Mouse (Mus musculus) kidney, postnatal 14 days (tissue): ENCODE measurements around the gene Gm20683.
"Not testable (repeated sequence)": the region's sequence is repeated elsewhere in the genome, so short reads cannot be mapped to it uniquely, and the experiment has no call there.

Experiments used
- DNase-seq: peaks from one replicate; pipeline ENCODE4 v3.0.0; 2022; ENCODE audit warnings: mixed read lengths

Gene Gm20683

GRCm38 (mm10) chr17:25873405-25874147 is 32.0 kb upstream of the Gm20683 start:
- DNase-seq: no peak

- DNase-seq: no peak
Measured at GRCm38 (mm10) chr17:25872676-25873075, 31.1 kb upstream of the Gm20683 start.

- not testable (repeated sequence) for DNase-seq
Measured at GRCm38 (mm10) chr17:25871566-25871965, 30.0 kb upstream of the Gm20683 start.

GRCm38 (mm10) chr17:25869954-25870353 is 28.4 kb upstream of the Gm20683 start:
- no peak for DNase-seq

- no peak for DNase-seq
Measured at GRCm38 (mm10) chr17:25869498-25869897, 27.9 kb upstream of the Gm20683 start.

- peak; percentile 92 for DNase-seq
Measured at GRCm38 (mm10) chr17:25868601-25869191, 27.1 kb upstream of the Gm20683 start, which contains the start of gene Mcrip2. Gene Mcrip2 (minus strand): TSS chr17:25868764.

GRCm38 (mm10) chr17:25867836-25868600 is 26.5 kb upstream of the Gm20683 start:
- peak; percentile 80 for DNase-seq

GRCm38 (mm10) chr17:25867509-25867835 is 25.9 kb upstream of the Gm20683 start:
- DNase-seq: no peak

- DNase-seq: peak; percentile 52
Measured at GRCm38 (mm10) chr17:25866172-25866571, 24.6 kb upstream of the Gm20683 start.

GRCm38 (mm10) chr17:25865288-25865687 is 23.7 kb upstream of the Gm20683 start:
- no peak for DNase-seq

GRCm38 (mm10) chr17:25864311-25864710 is 22.7 kb upstream of the Gm20683 start:
- peak; percentile 54 for DNase-seq

- DNase-seq: peak; percentile 48
Measured at GRCm38 (mm10) chr17:25863681-25864080, 22.1 kb upstream of the Gm20683 start.

GRCm38 (mm10) chr17:25861704-25862612 is 20.4 kb upstream of the Gm20683 start:
- DNase-seq: no peak

GRCm38 (mm10) chr17:25860832-25861703 is 19.5 kb upstream of the Gm20683 start, which contains the start of gene Wdr90:
Gene Wdr90 (minus strand): TSS chr17:25861501.
- peak; percentile 95 for DNase-seq

GRCm38 (mm10) chr17:25860229-25860628 is 18.7 kb upstream of the Gm20683 start:
- DNase-seq: no peak

- peak; percentile 96 for DNase-seq
Measured at GRCm38 (mm10) chr17:25844396-25844901, 2.9 kb upstream of the Gm20683 start, which contains the start of gene Rhot2. Gene Rhot2 (minus strand): TSS chr17:25844851.

- no peak for DNase-seq
Measured at GRCm38 (mm10) chr17:25843636-25844395, 2.3 kb upstream of the Gm20683 start.

GRCm38 (mm10) chr17:25843122-25843521 is 1.6 kb upstream of the Gm20683 start:
- DNase-seq: no peak

GRCm38 (mm10) chr17:25842509-25842908 is 946 bp upstream of the Gm20683 start:
- no peak for DNase-seq

GRCm38 (mm10) chr17:25840519-25840918 is 1.0 kb downstream of the Gm20683 start:
- no peak for DNase-seq
